Mouse (Mus musculus) CH12.LX (cell line): ENCODE measurements around the gene Papss1. TPM values are rescaled to one million over a fixed set of nuclear protein-coding genes. Genes with fewer than 3 reads are reported as not detected.

Experiments used
- DNase-seq: peaks from one replicate; pipeline ENCODE4 v3.0.0-alpha.2; 2013; ENCODE audit errors: extremely low read depth
- H3K27ac ChIP-seq: 2 replicates; pipeline ENCODE4 v1.5.1; 2012; ENCODE audit warnings: low read depth, mild to moderate bottlenecking, control low read depth, moderate library complexity; ENCODE audit not compliant: insufficient read depth
- H3K27me3 ChIP-seq: replicated peaks from 2 replicates; pipeline ENCODE3; 2012; ENCODE audit warnings: inconsistent platforms
- H3K36me3 ChIP-seq, 2 experiments: replicated peaks in 1 of 2; 2 replicates each; pipeline versions ENCODE3 to v1.6.1; 2012; ENCODE audit warnings: inconsistent platforms in 1 of 2, low read length in 1 of 2, mild to moderate bottlenecking in 1 of 2, mixed read lengths in 1 of 2, moderate library complexity in 1 of 2; ENCODE audit not compliant: control insufficient read depth in 1 of 2, insufficient read depth in 1 of 2
- H3K4me1 ChIP-seq, 2 experiments: 2 replicates each; pipeline ENCODE4 v1.6.1; 2012; ENCODE audit warnings: inconsistent platforms in 1 of 2, moderate library complexity in 1 of 2; ENCODE audit not compliant: insufficient read depth in 2 of 2, control insufficient read depth in 1 of 2
- H3K4me2 ChIP-seq: 2 replicates; pipeline ENCODE4 v1.6.1; 2012; ENCODE audit warnings: low read depth, mild to moderate bottlenecking, control low read depth; ENCODE audit not compliant: poor library complexity, insufficient read depth, severe bottlenecking
- H3K4me3 ChIP-seq, 3 experiments: fragments of 150-350 bp in 1 of 3; sonication (generic) in 1 of 3; replicated peaks in 1 of 3; 2 replicates each; pipeline versions ENCODE3 to v1.5.1; 2011 to 2012; ENCODE audit warnings: low read depth in 2 of 3, low read length in 2 of 3, mild to moderate bottlenecking in 2 of 3, moderate library complexity in 2 of 3, control low read depth in 1 of 3, improper control_type of control experiment in 1 of 3, inconsistent platforms in 1 of 3, mixed read lengths in 1 of 3; ENCODE audit not compliant: poor library complexity in 1 of 3
- H3K79me2 ChIP-seq: replicated peaks from 2 replicates; pipeline ENCODE4 v1.6.1; 2012; ENCODE audit warnings: mild to moderate bottlenecking, moderate library complexity; ENCODE audit not compliant: control insufficient read depth, poor library complexity, insufficient read depth, severe bottlenecking; ENCODE audit errors: extremely low read depth
- H3K9ac ChIP-seq: 2 replicates; pipeline ENCODE4 v1.6.1; 2012; ENCODE audit warnings: low read depth, mild to moderate bottlenecking, control low read depth, moderate library complexity; ENCODE audit not compliant: insufficient read depth
- H3K9me3 ChIP-seq: replicated peaks from 2 replicates; pipeline ENCODE3; 2012; ENCODE audit warnings: low read length, inconsistent platforms, mixed read lengths
- BHLHE40 ChIP-seq: IDR thresholded peaks from 2 replicates; pipeline ENCODE4 v1.6.1; 2011; ENCODE audit warnings: mild to moderate bottlenecking, low read depth, low read length, improper control_type of control experiment
- E2F4 ChIP-seq: IDR thresholded peaks from 2 replicates; pipeline ENCODE4 v1.6.1; 2011; ENCODE audit warnings: low read depth, low read length, improper control_type of control experiment; ENCODE audit not compliant: insufficient replicate concordance
- EP300 ChIP-seq: IDR thresholded peaks from 2 replicates; pipeline ENCODE4 v1.6.1; 2011; ENCODE audit warnings: low read length, improper control_type of control experiment
- GABPA ChIP-seq: IDR thresholded peaks from 2 replicates; pipeline ENCODE4 v1.6.1; 2012; ENCODE audit warnings: low read depth, low read length, improper control_type of control experiment, inconsistent platforms; ENCODE audit not compliant: insufficient replicate concordance
- HCFC1 ChIP-seq: IDR thresholded peaks from 2 replicates; pipeline ENCODE4 v1.6.1; 2012; ENCODE audit warnings: low read depth, mild to moderate bottlenecking, inconsistent platforms, low read length, improper control_type of control experiment
- JUND ChIP-seq: conservative IDR thresholded peaks from 2 replicates; pipeline ENCODE4 v1.6.1; 2011; ENCODE audit warnings: low read depth, low read length, improper control_type of control experiment
- KAT2A ChIP-seq: IDR thresholded peaks from 2 replicates; pipeline ENCODE4 v1.6.1; 2012; ENCODE audit warnings: low read length, improper control_type of control experiment, inconsistent platforms; ENCODE audit not compliant: insufficient replicate concordance
- MAFK ChIP-seq: IDR thresholded peaks from 2 replicates; pipeline ENCODE4 v1.6.1; 2011; ENCODE audit warnings: low read length, improper control_type of control experiment; ENCODE audit not compliant: insufficient replicate concordance
- MAX ChIP-seq: IDR thresholded peaks from 2 replicates; pipeline ENCODE4 v1.6.1; 2011; ENCODE audit warnings: low read length, improper control_type of control experiment
- MEF2A ChIP-seq: IDR thresholded peaks from 2 replicates; pipeline ENCODE4 v1.6.1; 2014; ENCODE audit warnings: low read depth, mild to moderate bottlenecking, inconsistent platforms, low read length, improper control_type of control experiment, borderline replicate concordance
- MXI1 ChIP-seq: IDR thresholded peaks from 2 replicates; pipeline ENCODE4 v1.6.1; 2011; ENCODE audit warnings: mild to moderate bottlenecking, low read depth, low read length, improper control_type of control experiment
- PAX5 ChIP-seq: IDR thresholded peaks from 2 replicates; pipeline ENCODE4 v1.6.1; 2012; ENCODE audit warnings: low read length, inconsistent platforms, mixed read lengths
- POLR2A ChIP-seq: IDR thresholded peaks from 2 replicates; pipeline ENCODE4 v1.6.1; 2011; ENCODE audit warnings: low read depth, mild to moderate bottlenecking, improper control_type of control experiment, low read length
- POLR2AphosphoS2 ChIP-seq: IDR thresholded peaks from 2 replicates; pipeline ENCODE4 v1.6.1; 2011; ENCODE audit warnings: low read depth, low read length, improper control_type of control experiment
- RAD21 ChIP-seq: IDR thresholded peaks from 2 replicates; pipeline ENCODE4 v1.6.1; 2011; ENCODE audit warnings: low read depth, mild to moderate bottlenecking, low read length, improper control_type of control experiment, moderate library complexity
- SIN3A ChIP-seq: IDR thresholded peaks from 2 replicates; pipeline ENCODE4 v1.6.1; 2012; ENCODE audit warnings: low read length, improper control_type of control experiment, inconsistent platforms
- SMC3 ChIP-seq: IDR thresholded peaks from 2 replicates; pipeline ENCODE4 v1.6.1; 2011; ENCODE audit warnings: low read depth, low read length, improper control_type of control experiment
- TCF12 ChIP-seq: IDR thresholded peaks from 2 replicates; pipeline ENCODE4 v1.6.1; 2014; ENCODE audit warnings: low read depth, mild to moderate bottlenecking, inconsistent platforms, low read length, improper control_type of control experiment
- USF1 ChIP-seq: IDR thresholded peaks from 2 replicates; pipeline ENCODE4 v1.6.1; 2014; ENCODE audit warnings: low read depth, mild to moderate bottlenecking, inconsistent platforms, low read length, improper control_type of control experiment
- ZKSCAN1 ChIP-seq: IDR thresholded peaks from 2 replicates; pipeline ENCODE4 v1.6.1; 2012; ENCODE audit warnings: low read depth, inconsistent platforms, low read length, improper control_type of control experiment, borderline replicate concordance
- ZMIZ1 ChIP-seq: IDR thresholded peaks from 2 replicates; pipeline ENCODE4 v1.6.1; 2012; ENCODE audit warnings: low read depth, mild to moderate bottlenecking, inconsistent platforms, low read length, improper control_type of control experiment
- ZNF384 ChIP-seq: IDR thresholded peaks from 2 replicates; pipeline ENCODE4 v1.6.1; 2012; ENCODE audit warnings: low read depth, low read length, improper control_type of control experiment, inconsistent platforms
- dilution Hi-C: fragments of 300-500 bp; cut with MboI; formaldehyde crosslinking; loops from 2 replicates; pipeline ENCODE4 v1.14.3; 2020; ENCODE audit warnings: low sequenced_read_pairs; ENCODE audit not compliant: extremely low pct_unique_long_range_greater_than_20kb, extremely low pct_ligation_motif_present
- in situ Hi-C: fragments of 300-500 bp; cut with MboI; formaldehyde crosslinking; loops from 3 replicates; pipeline ENCODE4 v1.14.3; 2019; ENCODE audit warnings: low sequenced_read_pairs, low pct_ligation_motif_present, low pct_unique_long_range_greater_than_20kb, mixed read lengths
- polyA plus RNA-seq: library from polyadenylated mRNA; unstranded; fragments of >175 nt; gene quantifications from 2 replicates; pipeline ENCODE4 v1.2.1, GENCODE M21; 2012; ENCODE audit warnings: low read depth; ENCODE audit not compliant: insufficient read length
- total RNA-seq, 2 experiments: library from RNA; depleted of rRNA; stranded (reverse); fragments of 300-350 nt in 1 of 2; fragments of >200 nt in 1 of 2; gene quantifications; 2 replicates each; pipeline ENCODE4 v1.2.3; 2012 to 2014

Papss1 gene
- total and polyA plus RNA-seq, 3 experiments, result 13.0 to 27.1 (median 19.3) TPM

- no peaks in the 10 kb centered on the region for H3K36me3 ChIP-seq
- no peaks in the 10 kb centered on the region for H3K4me1 ChIP-seq
- dilution Hi-C loops, result no loop called here
- no peaks in the 10 kb centered on the region for H3K27me3 ChIP-seq
- no peak overlapping the region for H3K9ac ChIP-seq
- in situ Hi-C loops, result no loop called here
- H3K4me2 ChIP-seq, result no peak overlapping the region
- no peak overlapping the region for H3K27ac ChIP-seq
- TF ChIP-seq GABPA, result no peak
- no peak overlapping the region for H3K4me3 ChIP-seq
- H3K9me3 ChIP-seq, result no peaks in the 10 kb centered on the region
- DNase-seq, result no peak
- no peaks in the 10 kb centered on the region for H3K79me2 ChIP-seq
These were observed 48.1 kb upstream of the Papss1 start for GRCm38 (mm10) chr3:131516332-131516999.

DNA sequence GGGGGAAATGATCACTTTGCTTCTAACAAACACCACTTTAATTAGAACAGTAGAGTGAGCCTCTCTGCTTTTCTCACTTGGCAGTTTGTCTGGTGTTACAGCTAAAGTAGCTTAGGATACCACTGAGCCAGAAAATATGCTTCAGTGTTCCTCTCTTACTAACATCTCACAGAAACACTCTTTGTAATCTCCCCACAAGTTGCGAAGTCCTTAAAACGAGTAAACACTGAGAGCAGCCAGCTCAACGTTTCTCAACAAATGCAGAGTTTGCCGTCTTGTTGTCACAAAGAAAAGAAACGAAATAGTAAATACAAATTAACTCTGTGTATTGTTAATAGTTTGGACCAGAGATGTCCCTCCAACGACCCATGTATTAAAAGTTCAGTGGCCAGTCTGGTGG is 46.8 kb upstream of the Papss1 start:
- no peaks in the 10 kb centered on the region for H3K79me2 ChIP-seq
- TF ChIP-seq ZMIZ1 (no peak), POLR2A (no peak), ZNF384 (no peak), TCF12 (no peak), MAX (no peak), MEF2A (no peak), SIN3A (no peak), KAT2A (no peak), BHLHE40 (no peak), RAD21 (no peak), MAFK (no peak), E2F4 (no peak)
- no peaks in the 10 kb centered on the region for H3K4me1 ChIP-seq
- H3K27ac ChIP-seq, result no peak overlapping the region
- no peaks in the 10 kb centered on the region for H3K9me3 ChIP-seq
- dilution Hi-C loops (no loop called here), in situ Hi-C loops (no loop called here)
- no peak for DNase-seq
- no peaks in the 10 kb centered on the region for H3K27me3 ChIP-seq
- H3K9ac ChIP-seq, result no peak overlapping the region
- no peaks in the 10 kb centered on the region for H3K36me3 ChIP-seq
- H3K4me2 ChIP-seq, result no peak overlapping the region
- H3K4me3 ChIP-seq, result no peak overlapping the region

- Histone ChIP-seq H3K27me3 (no peaks in the 10 kb centered on the region), H3K9ac (no peak overlapping the region), H3K9me3 (no peaks in the 10 kb centered on the region), H3K4me1 (no peaks in the 10 kb centered on the region), H3K36me3 (no peaks in the 10 kb centered on the region), H3K4me2 (no peak overlapping the region), H3K79me2 (no peaks in the 10 kb centered on the region), H3K4me3 (no peak overlapping the region), H3K27ac (no peak overlapping the region)
- TF ChIP-seq HCFC1 (no peak), POLR2A (no peak), ZKSCAN1 (no peak), E2F4 (no peak), USF1 (no peak), BHLHE40 (no peak), JUND (no peak), POLR2AphosphoS2 (no peak), ZNF384 (no peak), PAX5 (no peak), TCF12 (no peak), MXI1 (no peak), SMC3 (no peak), EP300 (no peak), SIN3A (no peak), ZMIZ1 (no peak)
- DNase-seq, result no peak
- dilution Hi-C loops (no loop called here), in situ Hi-C loops (no loop called here)
These were observed 43.4 kb upstream of the Papss1 start for GRCm38 (mm10) chr3:131521206-131521605.
